Mouse (Mus musculus) forebrain, postnatal 0 days (tissue): ENCODE data around the gene Krt13. TPM values are rescaled to one million over a fixed set of nuclear protein-coding genes. Genes with fewer than 3 reads are reported as not detected.

Experiments
- ATAC-seq: fragments of 200-750 bp; cut with Nextera tagmentation; 2 replicates; pipeline ENCODE4 v1.8.0; 2017; ENCODE audit warnings: mild to moderate bottlenecking, moderate library complexity
- DNase-seq: peaks from one replicate; pipeline ENCODE4 v3.0.0-alpha.2; 2015
- H3K27ac ChIP-seq: fragments of 300-500 bp; sonication (generic); 2 replicates; pipeline ENCODE4 v1.5.1; 2014; ENCODE audit warnings: low read depth, mild to moderate bottlenecking, antibody characterized with exemption, low read length, moderate library complexity, mixed read lengths
- H3K27me3 ChIP-seq: fragments of 300-500 bp; sonication (generic); 2 replicates; pipeline ENCODE4 v1.6.1; 2014; ENCODE audit warnings: mild to moderate bottlenecking, low read length, mixed read lengths; ENCODE audit not compliant: insufficient read depth
- H3K36me3 ChIP-seq: fragments of 300-500 bp; sonication (generic); 2 replicates; pipeline ENCODE4 v1.6.1; 2014; ENCODE audit warnings: mild to moderate bottlenecking, moderate library complexity; ENCODE audit not compliant: insufficient read depth
- H3K4me1 ChIP-seq: fragments of 300-500 bp; sonication (generic); 2 replicates; pipeline ENCODE4 v1.6.1; 2014; ENCODE audit warnings: antibody characterized with exemption; ENCODE audit not compliant: insufficient read depth
- H3K4me2 ChIP-seq: fragments of 300-500 bp; sonication (generic); 2 replicates; pipeline ENCODE4 v1.6.1; 2014; ENCODE audit warnings: low read depth, mild to moderate bottlenecking, moderate library complexity
- H3K4me3 ChIP-seq: fragments of 300-500 bp; sonication (generic); 2 replicates; pipeline ENCODE4 v1.5.1; 2014; ENCODE audit warnings: low read depth, low read length, mixed read lengths
- H3K9ac ChIP-seq: fragments of 300-500 bp; sonication (generic); 2 replicates; pipeline ENCODE4 v1.6.1; 2014; ENCODE audit warnings: mild to moderate bottlenecking
- H3K9me3 ChIP-seq: fragments of 300-500 bp; sonication (generic); 2 replicates; pipeline ENCODE4 v1.6.1; 2016; ENCODE audit warnings: low read length
- CTCF ChIP-seq: sonication (generic); IDR thresholded peaks from 2 replicates; pipeline ENCODE4 v1.5.1; 2016; ENCODE audit warnings: antibody characterized with exemption, control low read depth, low read depth
- WGBS: fragments of 180-500 bp; shearing (Covaris S2); extraction: QIAGEN DNeasy Blood & Tissue Kit; methylation state at CpG from one replicate; pipeline ENCODE4 v1.1.7; 2014; 5-methylcytosine and 5-hydroxymethylcytosine counted together
- polyA plus RNA-seq: library from polyadenylated mRNA; unstranded; fragments of >200 nt; fragmentation: Nextera tagmentation; extraction: Ambion mirVana; gene quantifications from 2 replicates; pipeline ENCODE4 v1.2.1, GENCODE M21; 2015
- total RNA-seq: library from RNA; depleted of rRNA; stranded (reverse); fragments of >200 nt; gene quantifications from 2 replicates; pipeline ENCODE4 v1.2.3, GENCODE M21; 2014

Krt13 gene
- total and polyA plus RNA-seq, 2 experiments from 2014 or later = not detected

- H3K36me3 ChIP-seq = no peaks in the 10 kb centered on the region
- peaks cover 3% of the 10 kb centered on the region for H3K27me3 ChIP-seq
- H3K4me1 ChIP-seq = no peaks in the 10 kb centered on the region
- WGBS = 87% methylated on average over 2 of the region's 2 CpGs
- DNase-seq (no peak), ATAC-seq (no peak)
- no peak overlapping the region for H3K27ac ChIP-seq
- TF ChIP-seq CTCF = no peak
- H3K9me3 ChIP-seq = no peaks in the 10 kb centered on the region
- H3K4me2 ChIP-seq = no peak overlapping the region
- no peak overlapping the region for H3K9ac ChIP-seq
- H3K4me3 ChIP-seq = no peak overlapping the region
Observed at GRCm38 (mm10) chr11:100139391-100139790, 18.0 kb upstream of the Krt13 start.

- 53% methylated on average over 7 of the region's 7 CpGs for WGBS
- no peaks in the 10 kb centered on the region for H3K36me3 ChIP-seq
- no peaks in the 10 kb centered on the region for H3K27me3 ChIP-seq
- H3K4me2 ChIP-seq = no peak overlapping the region
- DNase-seq = no peak
- H3K4me1 ChIP-seq = no peaks in the 10 kb centered on the region
- no peak overlapping the region for H3K4me3 ChIP-seq
- ATAC-seq = no peak
- H3K9ac ChIP-seq = no peak overlapping the region
- no peak for TF ChIP-seq CTCF
- no peaks in the 10 kb centered on the region for H3K9me3 ChIP-seq
- H3K27ac ChIP-seq = no peak overlapping the region
Observed at GRCm38 (mm10) chr11:100138809-100139208, 17.4 kb upstream of the Krt13 start.

- no peaks in the 10 kb centered on the region for H3K36me3 ChIP-seq
- no peak for ATAC-seq
Observed at GRCm38 (mm10) chr11:100137693-100138092, 16.3 kb upstream of the Krt13 start.

GRCm38 (mm10) chr11:100136559-100136958 is 15.2 kb upstream of the Krt13 start:
- Histone ChIP-seq H3K27ac (no peak overlapping the region), H3K4me3 (no peak overlapping the region), H3K4me1 (no peaks in the 10 kb centered on the region), H3K9me3 (no peaks in the 10 kb centered on the region), H3K27me3 (no peaks in the 10 kb centered on the region), H3K4me2 (no peak overlapping the region), H3K9ac (no peak overlapping the region), H3K36me3 (no peaks in the 10 kb centered on the region)
- ATAC-seq (no peak), DNase-seq (no peak)
- TF ChIP-seq CTCF = no peak
- WGBS = 46% methylated on average over 5 of the region's 5 CpGs

More at GRCm38 (mm10) chr11:100137693-100138092, 16.3 kb upstream of the Krt13 start:
- Histone ChIP-seq H3K9ac (no peak overlapping the region), H3K4me3 (no peak overlapping the region), H3K27me3 (no peaks in the 10 kb centered on the region), H3K4me2 (no peak overlapping the region), H3K27ac (no peak overlapping the region), H3K9me3 (no peaks in the 10 kb centered on the region), H3K4me1 (no peaks in the 10 kb centered on the region)
- peak; percentile 33 for DNase-seq
- 24% methylated on average over 5 of the region's 5 CpGs for WGBS
- no peak for TF ChIP-seq CTCF

GRCm38 (mm10) chr11:100135731-100136130 is 14.4 kb upstream of the Krt13 start, which contains the start of gene Krt15:
Gene Krt15 (minus strand): TSS chr11:100135928.
- Histone ChIP-seq H3K9me3 (no peaks in the 10 kb centered on the region), H3K27me3 (no peaks in the 10 kb centered on the region), H3K4me3 (no peak within 1 kb of the TSS), H3K4me2 (no peak within 1 kb of the TSS), H3K4me1 (no peaks in the 10 kb centered on the region), H3K36me3 (no peaks in the 10 kb centered on the region), H3K27ac (no peak within 1 kb of the TSS), H3K9ac (no peak within 1 kb of the TSS)
- no peak for TF ChIP-seq CTCF
- 60% methylated on average over 7 of the region's 7 CpGs for WGBS
- DNase-seq (no peak), ATAC-seq (no peak)

GRCm38 (mm10) chr11:100124901-100125300 is 3.5 kb upstream of the Krt13 start:
- no peak for ATAC-seq
- Histone ChIP-seq H3K4me3 (no peak overlapping the region), H3K27me3 (no peaks in the 10 kb centered on the region), H3K9ac (no peak overlapping the region), H3K27ac (no peak overlapping the region), H3K4me2 (no peak overlapping the region), H3K9me3 (no peaks in the 10 kb centered on the region), H3K4me1 (no peaks in the 10 kb centered on the region), H3K36me3 (no peaks in the 10 kb centered on the region)
- DNase-seq = no peak
- no peak for TF ChIP-seq CTCF
- WGBS = 82% methylated on average over 7 of the region's 7 CpGs

- DNase-seq (no peak), ATAC-seq (no peak)
- Histone ChIP-seq H3K4me1 (no peaks in the 10 kb centered on the region), H3K9me3 (no peaks in the 10 kb centered on the region), H3K4me2 (no peak overlapping the region), H3K4me3 (no peak overlapping the region), H3K27ac (no peak overlapping the region), H3K9ac (no peak overlapping the region), H3K36me3 (no peaks in the 10 kb centered on the region), H3K27me3 (no peaks in the 10 kb centered on the region)
- no peak for TF ChIP-seq CTCF
- 89% methylated on average over 5 of the region's 5 CpGs for WGBS
Observed at GRCm38 (mm10) chr11:100120331-100120730, 1.0 kb downstream of the Krt13 start.

- Histone ChIP-seq H3K27me3 (no peaks in the 10 kb centered on the region), H3K27ac (no peak overlapping the region), H3K4me1 (no peaks in the 10 kb centered on the region), H3K36me3 (no peaks in the 10 kb centered on the region), H3K4me2 (no peak overlapping the region), H3K9ac (no peak overlapping the region), H3K4me3 (no peak overlapping the region), H3K9me3 (no peaks in the 10 kb centered on the region)
- no peak for TF ChIP-seq CTCF
- DNase-seq = no peak
- 95% methylated on average over 2 of the region's 2 CpGs for WGBS
- ATAC-seq = no peak
Observed at GRCm38 (mm10) chr11:100113742-100114029, 7.7 kb downstream of the Krt13 start.
